In the genomic region with DNA sequence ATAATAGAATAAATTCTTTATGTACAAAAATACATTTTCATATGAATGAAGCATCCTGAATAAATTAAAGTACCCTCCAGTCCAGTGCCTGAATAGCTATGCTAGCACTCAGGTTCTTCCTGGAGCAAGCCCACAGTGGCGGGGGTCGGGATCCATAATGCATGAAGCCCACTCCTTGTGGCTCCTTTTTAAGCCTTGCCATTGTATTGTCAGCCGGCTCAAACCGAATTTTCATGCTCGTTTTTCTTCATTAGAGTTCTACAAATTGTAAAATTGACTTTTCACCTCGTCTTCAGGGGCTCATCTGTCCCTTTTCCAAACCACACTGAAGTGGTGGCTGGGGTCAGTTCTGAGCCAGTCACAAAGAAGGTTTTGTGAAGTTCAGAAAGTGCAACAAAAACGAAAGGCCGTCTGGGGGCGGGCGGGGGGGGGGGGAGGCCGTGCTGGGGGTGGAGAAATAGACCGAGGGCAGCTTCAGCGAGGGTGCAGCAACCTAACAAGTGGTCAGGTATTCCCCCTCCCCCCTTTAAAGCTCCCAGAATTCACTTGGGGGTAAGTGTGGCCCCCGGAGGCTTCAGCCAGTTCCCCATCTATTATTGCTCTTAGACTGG, we compare ENCODE assay signal across 17 mouse cellular contexts. TPM values are rescaled to one million over a fixed set of nuclear protein-coding genes. Genes with fewer than 3 reads are reported as not detected.
DNase-seq lines count a peak whose midpoint lies in the region; ATAC-seq lines count a peak whose summit lies in the region.
"Had no signal": no experiment of that assay in that cellular context is flagged by ENCODE, and none has a peak within 500 bp of the region (broad histone marks: within the 10 kb centered on the region; RNA-seq: fewer than 3 reads in every experiment).

No protein-coding gene starts in this region.

- peak overlapping the region; percentile 85 for H3K27ac ChIP-seq in hindbrain, embryonic 11.5 days (ENCODE audit: low read depth, low read length)
- no peak overlapping the region for H3K27ac ChIP-seq in hindbrain, embryonic 16.5 days (ENCODE audit: low read depth, low read length)
- H3K27ac ChIP-seq in forebrain, embryonic 13.5 days: no peak overlapping the region
- peak overlapping the region; percentile 49 for H3K27ac ChIP-seq in neural tube, embryonic 11.5 days (ENCODE audit: low read depth, low read length)
- no peak overlapping the region for H3K27ac ChIP-seq in intestine, embryonic 15.5 days
- H3K27ac ChIP-seq: heart, embryonic 10.5 days; liver, embryonic 13.5 days had no signal

- H3K27me3 ChIP-seq in hindbrain, embryonic 11.5 days (ENCODE audit: control insufficient read depth, insufficient read depth, low read length): peaks cover 98% of the 10 kb centered on the region
- H3K27me3 ChIP-seq in hindbrain, embryonic 16.5 days (replicated peaks; ENCODE audit: control insufficient read depth, insufficient read depth, low read length): peaks cover 85% of the 10 kb centered on the region
- H3K27me3 ChIP-seq in forebrain, embryonic 13.5 days: peaks cover 99% of the 10 kb centered on the region
- H3K27me3 ChIP-seq in neural tube, embryonic 11.5 days (ENCODE audit: control insufficient read depth, insufficient read depth, low read length): peaks cover 86% of the 10 kb centered on the region
- H3K27me3 ChIP-seq in intestine, embryonic 15.5 days (replicated peaks): peaks cover 99% of the 10 kb centered on the region

- peak overlapping the region; percentile 52 for H3K9ac ChIP-seq in hindbrain, embryonic 11.5 days (ENCODE audit: low read depth, low read length)
- no peak overlapping the region for H3K9ac ChIP-seq in hindbrain, embryonic 16.5 days (ENCODE audit: low read depth, low read length)
- H3K9ac ChIP-seq in forebrain, embryonic 13.5 days: 0 out of 2 replicates have a peak overlapping the region, but pooled peaks have one; percentile 55
- peak overlapping the region; percentile 62 for H3K9ac ChIP-seq in neural tube, embryonic 11.5 days (ENCODE audit: low read length)
- no peak overlapping the region for H3K9ac ChIP-seq in intestine, embryonic 15.5 days
- H3K9ac ChIP-seq: liver, embryonic 13.5 days had no signal

- H3K9me3 ChIP-seq in hindbrain, embryonic 11.5 days (ENCODE audit: control insufficient read depth, low read length): no peaks in the 10 kb centered on the region
- H3K9me3 ChIP-seq in hindbrain, embryonic 16.5 days (ENCODE audit: control insufficient read depth, low read length): 0 out of 2 replicates have a peak, but pooled peaks cover 2% of the 10 kb centered on the region
- H3K9me3 ChIP-seq in forebrain, embryonic 13.5 days (replicated peaks): no peaks in the 10 kb centered on the region
- H3K9me3 ChIP-seq in neural tube, embryonic 11.5 days (ENCODE audit: control insufficient read depth, low read length): no peaks in the 10 kb centered on the region
- no peaks in the 10 kb centered on the region for H3K9me3 ChIP-seq in intestine, embryonic 15.5 days
- H3K9me3 ChIP-seq: heart, embryonic 10.5 days; liver, embryonic 13.5 days had no signal

- 1% methylated on average over 14 of the region's 14 CpGs for WGBS in hindbrain, embryonic 11.5 days
- WGBS in hindbrain, embryonic 16.5 days: 5% methylated on average over 13 of the region's 14 CpGs
- WGBS in forebrain, embryonic 13.5 days: 2% methylated on average over 14 of the region's 14 CpGs
- WGBS in neural tube, embryonic 11.5 days: 0% methylated on average over 13 of the region's 14 CpGs
- WGBS in intestine, embryonic 15.5 days: 3% methylated on average over 14 of the region's 14 CpGs

- ATAC-seq in hindbrain, embryonic 11.5 days (ENCODE audit: low FRiP score): no peak
- ATAC-seq in hindbrain, embryonic 16.5 days: no peak
- no peak for ATAC-seq in forebrain, embryonic 13.5 days
- ATAC-seq in neural tube, embryonic 11.5 days (ENCODE audit: insufficient read depth, low FRiP score, low TSS enrichment): no peak
- ATAC-seq in intestine, embryonic 15.5 days: no peak

- H3K36me3 ChIP-seq in hindbrain, embryonic 11.5 days (ENCODE audit: control insufficient read depth, insufficient read depth, low read length): no peaks in the 10 kb centered on the region
- no peaks in the 10 kb centered on the region for H3K36me3 ChIP-seq in hindbrain, embryonic 16.5 days (ENCODE audit: control insufficient read depth, insufficient read depth, low read length)
- H3K36me3 ChIP-seq in forebrain, embryonic 13.5 days (ENCODE audit: poor library complexity, severe bottlenecking): no peaks in the 10 kb centered on the region
- H3K36me3 ChIP-seq in neural tube, embryonic 11.5 days (ENCODE audit: control insufficient read depth, insufficient read depth, low read length): no peaks in the 10 kb centered on the region
- no peaks in the 10 kb centered on the region for H3K36me3 ChIP-seq in intestine, embryonic 15.5 days
- H3K36me3 ChIP-seq: heart, embryonic 10.5 days; liver, embryonic 13.5 days had no signal

- H3K4me3 ChIP-seq in hindbrain, embryonic 11.5 days (ENCODE audit: low read depth, low read length): peak overlapping the region; percentile 29
- H3K4me3 ChIP-seq in hindbrain, embryonic 16.5 days (ENCODE audit: low read length): no peak overlapping the region
- H3K4me3 ChIP-seq in forebrain, embryonic 13.5 days: peak overlapping the region; percentile 38
- H3K4me3 ChIP-seq in neural tube, embryonic 11.5 days (ENCODE audit: low read depth, low read length): peak overlapping the region; percentile 36
- no peak overlapping the region for H3K4me3 ChIP-seq in intestine, embryonic 15.5 days (replicated peaks)
- H3K4me3 ChIP-seq: liver, embryonic 13.5 days had no signal

- H3K4me1 ChIP-seq in hindbrain, embryonic 11.5 days (replicated peaks; ENCODE audit: control insufficient read depth, insufficient read depth, low read length): peaks cover 18% of the 10 kb centered on the region
- H3K4me1 ChIP-seq in hindbrain, embryonic 16.5 days (ENCODE audit: control insufficient read depth, insufficient read depth, low read depth, low read length): peaks cover 12% of the 10 kb centered on the region
- H3K4me1 ChIP-seq in forebrain, embryonic 13.5 days: peaks cover 42% of the 10 kb centered on the region
- H3K4me1 ChIP-seq in neural tube, embryonic 11.5 days (ENCODE audit: control insufficient read depth, insufficient read depth, low read length): peaks cover 25% of the 10 kb centered on the region
- peaks cover 9% of the 10 kb centered on the region; the same call in 1 of the 2 replicates for H3K4me1 ChIP-seq in intestine, embryonic 15.5 days (replicated peaks)
- H3K4me1 ChIP-seq: liver, embryonic 13.5 days had no signal

- DNase-seq in hindbrain, embryonic 11.5 days (ENCODE audit: low spot score): peak; percentile 65
- DNase-seq in embryo, embryonic 10.5 days (ENCODE audit: low spot score): peak; percentile 71
- DNase-seq in neural tube, embryonic 11.5 days (ENCODE audit: low spot score): peak; percentile 57
- DNase-seq in kidney, adult 18-20 months: no peak
- DNase-seq: adrenal gland, adult 8-10 months; cerebellum, postnatal 14 days; gastrocnemius, postnatal 25 days; heart, postnatal 36 days; kidney, adult 9 months; left cerebral cortex, postnatal 4 days; liver, embryonic 13.5 days; lung, postnatal 14 days had no signal

- peak overlapping the region; percentile 41 for H3K4me2 ChIP-seq in hindbrain, embryonic 11.5 days (replicated peaks; ENCODE audit: low read depth, low read length)
- H3K4me2 ChIP-seq in hindbrain, embryonic 16.5 days (ENCODE audit: low read length): no peak overlapping the region
- peak overlapping the region; percentile 71 for H3K4me2 ChIP-seq in forebrain, embryonic 13.5 days
- H3K4me2 ChIP-seq in neural tube, embryonic 11.5 days (ENCODE audit: low read depth): peak overlapping the region; percentile 32
- H3K4me2 ChIP-seq in intestine, embryonic 15.5 days (replicated peaks): no peak overlapping the region
- H3K4me2 ChIP-seq: liver, embryonic 13.5 days had no signal

RNA-seq across cellular contexts. Expression of a gene that starts 1.3 kb away (rescaled TPM):
- polyA plus RNA-seq in hindbrain, embryonic 11.5 days (2014; fragmentation: Nextera tagmentation; extraction: Ambion mirVana): 30.6 and 37.4 TPM in 2 replicates
- 0.11 and 1.0 TPM in 2 replicates for polyA plus RNA-seq in hindbrain, embryonic 16.5 days (2015; fragmentation: Nextera tagmentation; extraction: Ambion mirVana)
- 13.0 and 13.1 TPM in 2 replicates for polyA plus RNA-seq in forebrain, embryonic 13.5 days (2015; fragmentation: Nextera tagmentation; extraction: Ambion mirVana)
- 37.3 and 44.0 TPM in 2 replicates for polyA plus RNA-seq in neural tube, embryonic 11.5 days (2014; fragmentation: Nextera tagmentation; extraction: Ambion mirVana)
- not detected in 2 replicates for polyA plus RNA-seq in intestine, embryonic 15.5 days (2015; fragmentation: Nextera tagmentation; extraction: Ambion mirVana)
- polyA plus RNA-seq: large intestine, adult 2 months; liver, embryonic 13.5 days had no signal

RNA-seq across cellular contexts. Expression of a gene that starts 45.7 kb away (rescaled TPM):
- polyA plus RNA-seq in hindbrain, embryonic 11.5 days (2014; fragmentation: Nextera tagmentation; extraction: Ambion mirVana): 19.3 and 23.4 TPM in 2 replicates
- polyA plus RNA-seq in hindbrain, embryonic 16.5 days (2015; fragmentation: Nextera tagmentation; extraction: Ambion mirVana): 7.8 and 10.2 TPM in 2 replicates
- 6.6 and 11.3 TPM in 2 replicates for polyA plus RNA-seq in forebrain, embryonic 13.5 days (2015; fragmentation: Nextera tagmentation; extraction: Ambion mirVana)
- polyA plus RNA-seq in neural tube, embryonic 11.5 days (2014; fragmentation: Nextera tagmentation; extraction: Ambion mirVana): 35.7 and 42.4 TPM in 2 replicates
- polyA plus RNA-seq in intestine, embryonic 15.5 days (2015; fragmentation: Nextera tagmentation; extraction: Ambion mirVana): 7.9 and 9.9 TPM in 2 replicates

Comparison
In these comparisons a context has a peak if more than half of its experiments do, and no peak if none do; other contexts are left out.
1. H3K27ac ChIP-seq: peak in hindbrain, embryonic 11.5 days (single experiment) and neural tube, embryonic 11.5 days (single experiment); none in hindbrain, embryonic 16.5 days (single experiment), forebrain, embryonic 13.5 days (single experiment) and intestine, embryonic 15.5 days (single experiment).
2. H3K4me2 ChIP-seq: peak in hindbrain, embryonic 11.5 days (single experiment), forebrain, embryonic 13.5 days (single experiment) and neural tube, embryonic 11.5 days (single experiment); none in hindbrain, embryonic 16.5 days (single experiment) and intestine, embryonic 15.5 days (single experiment).
3. H3K4me3 ChIP-seq: peak in hindbrain, embryonic 11.5 days (single experiment), forebrain, embryonic 13.5 days (single experiment) and neural tube, embryonic 11.5 days (single experiment); none in hindbrain, embryonic 16.5 days (single experiment) and intestine, embryonic 15.5 days (single experiment).
4. H3K9ac ChIP-seq: peak in hindbrain, embryonic 11.5 days (single experiment), forebrain, embryonic 13.5 days (single experiment) and neural tube, embryonic 11.5 days (single experiment); none in hindbrain, embryonic 16.5 days (single experiment) and intestine, embryonic 15.5 days (single experiment).